Mouse (Mus musculus): Measurements from ENCODE around the gene Klhl6. TPM values are rescaled to one million over a fixed set of nuclear protein-coding genes. Genes with fewer than 3 reads are reported as not detected.

The Klhl6 gene
- polyA plus RNA-seq, 1 experiment from 2014 or later, result 11.5 TPM

GRCm38 (mm10) chr16:19977282-19977681 is 5.6 kb downstream of the Klhl6 start:
- WGBS (ENCODE audit: insufficient replicate concordance), result 28% methylated on average over 5 of the region's 5 CpGs

GRCm38 (mm10) chr16:19976825-19977224 is 6.0 kb downstream of the Klhl6 start:
- H3K4me2 ChIP-seq (ENCODE audit: low read depth, low read length), result no peak overlapping the region
- no peak overlapping the region for H3K4me3 ChIP-seq (ENCODE audit: low read depth, low read length)
- H3K4me1 ChIP-seq (ENCODE audit: control insufficient read depth, low read depth, low read length), result peaks cover 5% of the 10 kb centered on the region
- H3K27ac ChIP-seq (ENCODE audit: low read length), result no peak overlapping the region
- H3K27me3 ChIP-seq (ENCODE audit: control insufficient read depth, insufficient read depth, low read depth, low read length), result no peaks in the 10 kb centered on the region
- 33% methylated on average over 4 of the region's 4 CpGs for WGBS (ENCODE audit: insufficient replicate concordance)
- H3K9ac ChIP-seq (ENCODE audit: low read depth, low read length), result no peak overlapping the region
- no peak for ATAC-seq (ENCODE audit: low read depth)
- H3K36me3 ChIP-seq (ENCODE audit: control insufficient read depth, insufficient read depth), result no peaks in the 10 kb centered on the region
- H3K9me3 ChIP-seq (replicated peaks; ENCODE audit: control insufficient read depth, low read length), result no peaks in the 10 kb centered on the region

More at GRCm38 (mm10) chr16:19977282-19977681, 5.6 kb downstream of the Klhl6 start:
- Histone ChIP-seq H3K4me3 (ENCODE audit: low read depth, low read length) (no peak overlapping the region), H3K9me3 (replicated peaks; ENCODE audit: control insufficient read depth, low read length) (no peaks in the 10 kb centered on the region), H3K4me2 (ENCODE audit: low read depth, low read length) (no peak overlapping the region), H3K4me1 (ENCODE audit: control insufficient read depth, low read depth, low read length) (peaks cover 5% of the 10 kb centered on the region), H3K36me3 (ENCODE audit: control insufficient read depth, insufficient read depth) (no peaks in the 10 kb centered on the region), H3K27me3 (ENCODE audit: control insufficient read depth, insufficient read depth, low read depth, low read length) (no peaks in the 10 kb centered on the region), H3K27ac (ENCODE audit: low read length) (no peak overlapping the region), H3K9ac (ENCODE audit: low read depth, low read length) (no peak overlapping the region)
- 0 out of 2 replicates have a peak, but pooled peaks have one; percentile 24 for ATAC-seq (ENCODE audit: low read depth)

GRCm38 (mm10) chr16:19975432-19975831 is 7.4 kb downstream of the Klhl6 start:
- WGBS (ENCODE audit: insufficient replicate concordance), result 32% methylated on average over 4 of the region's 4 CpGs

DNA sequence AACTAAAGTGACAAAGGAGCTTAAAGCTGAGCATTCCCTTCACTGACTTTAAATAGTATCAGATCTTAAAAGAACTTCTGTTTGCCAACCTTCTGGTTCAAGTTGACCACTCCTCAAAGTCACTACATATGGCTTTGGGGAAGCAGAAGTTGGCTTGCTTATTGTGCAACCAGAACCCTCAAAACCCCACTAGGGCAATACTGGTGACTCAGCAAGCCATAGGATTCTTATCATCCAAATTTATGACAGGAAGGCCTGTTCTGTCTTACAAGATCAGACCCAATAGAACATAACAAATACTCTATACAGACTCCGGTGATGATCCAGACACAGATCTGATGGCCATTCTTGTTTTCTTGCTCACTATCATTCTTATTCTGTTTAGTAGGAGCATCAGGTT is 9.4 kb downstream of the Klhl6 start:
- 14% methylated on average over 1 of the region's 1 CpGs for WGBS (ENCODE audit: insufficient replicate concordance)
- Histone ChIP-seq H3K9me3 (replicated peaks; ENCODE audit: control insufficient read depth, low read length) (no peaks in the 10 kb centered on the region), H3K36me3 (ENCODE audit: control insufficient read depth, insufficient read depth) (no peaks in the 10 kb centered on the region), H3K4me1 (ENCODE audit: control insufficient read depth, low read depth, low read length) (peaks cover 5% of the 10 kb centered on the region), H3K27me3 (ENCODE audit: control insufficient read depth, insufficient read depth, low read depth, low read length) (no peaks in the 10 kb centered on the region), H3K4me2 (ENCODE audit: low read depth, low read length) (no peak overlapping the region), H3K9ac (ENCODE audit: low read depth, low read length) (no peak overlapping the region), H3K27ac (ENCODE audit: low read length) (no peak overlapping the region), H3K4me3 (ENCODE audit: low read depth, low read length) (no peak overlapping the region)
- ATAC-seq (ENCODE audit: low read depth), result 0 out of 2 replicates have a peak, but pooled peaks have one; percentile 35

More at GRCm38 (mm10) chr16:19975432-19975831, 7.4 kb downstream of the Klhl6 start:
- no peak overlapping the region for H3K27ac ChIP-seq (ENCODE audit: low read length)
- H3K36me3 ChIP-seq (ENCODE audit: control insufficient read depth, insufficient read depth), result no peaks in the 10 kb centered on the region
- H3K4me2 ChIP-seq (ENCODE audit: low read depth, low read length), result no peak overlapping the region
- peaks cover 5% of the 10 kb centered on the region for H3K4me1 ChIP-seq (ENCODE audit: control insufficient read depth, low read depth, low read length)
- H3K27me3 ChIP-seq (ENCODE audit: control insufficient read depth, insufficient read depth, low read depth, low read length), result no peaks in the 10 kb centered on the region
- H3K4me3 ChIP-seq (ENCODE audit: low read depth, low read length), result no peak overlapping the region
- no peaks in the 10 kb centered on the region for H3K9me3 ChIP-seq (replicated peaks; ENCODE audit: control insufficient read depth, low read length)
- no peak overlapping the region for H3K9ac ChIP-seq (ENCODE audit: low read depth, low read length)
- ATAC-seq (ENCODE audit: low read depth), result no peak

DNA sequence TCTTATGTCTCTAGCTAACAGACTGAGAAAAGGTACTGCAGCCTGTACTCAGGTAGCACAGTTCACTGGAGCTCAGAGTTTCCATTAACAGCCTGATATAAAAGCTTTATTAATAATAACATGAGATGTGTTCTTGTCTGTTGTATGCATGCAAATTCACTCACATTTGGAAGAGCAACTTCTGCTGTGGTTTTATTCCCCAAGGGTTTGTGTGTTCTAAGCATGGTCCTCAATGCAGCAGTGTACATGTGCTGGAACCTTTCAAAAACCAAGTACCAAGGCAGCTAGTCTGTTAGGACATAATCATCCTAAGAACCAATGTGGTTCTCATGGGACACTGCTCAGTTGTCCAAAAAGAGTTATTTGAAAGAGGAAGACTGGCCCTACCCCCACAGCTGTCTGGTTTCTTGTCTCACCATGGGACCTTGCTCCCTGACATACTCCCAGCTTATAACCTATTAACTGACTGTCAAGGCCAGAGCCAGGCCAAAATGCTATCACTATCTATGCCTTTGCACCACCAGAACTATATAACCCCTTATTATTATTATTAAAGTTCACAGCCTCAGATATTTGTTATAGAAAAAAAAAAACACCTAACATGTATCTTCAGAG is 10.0 kb downstream of the Klhl6 start:
- no peaks in the 10 kb centered on the region for H3K36me3 ChIP-seq (ENCODE audit: control insufficient read depth, insufficient read depth)
- no peak overlapping the region for H3K4me3 ChIP-seq (ENCODE audit: low read depth, low read length)
- H3K27me3 ChIP-seq (ENCODE audit: control insufficient read depth, insufficient read depth, low read depth, low read length), result no peaks in the 10 kb centered on the region
- H3K9me3 ChIP-seq (replicated peaks; ENCODE audit: control insufficient read depth, low read length), result no peaks in the 10 kb centered on the region
- no peak overlapping the region for H3K27ac ChIP-seq (ENCODE audit: low read length)
- ATAC-seq (ENCODE audit: low read depth), result no peak
- H3K4me1 ChIP-seq (ENCODE audit: control insufficient read depth, low read depth, low read length), result peaks cover 5% of the 10 kb centered on the region
- H3K4me2 ChIP-seq (ENCODE audit: low read depth, low read length), result no peak overlapping the region
- no peak overlapping the region for H3K9ac ChIP-seq (ENCODE audit: low read depth, low read length)

GRCm38 (mm10) chr16:19969506-19969905 is 13.3 kb downstream of the Klhl6 start:
- no peaks in the 10 kb centered on the region for H3K9me3 ChIP-seq (replicated peaks; ENCODE audit: control insufficient read depth, low read length)
- ATAC-seq (ENCODE audit: low read depth), result no peak
- no peaks in the 10 kb centered on the region for H3K27me3 ChIP-seq (ENCODE audit: control insufficient read depth, insufficient read depth, low read depth, low read length)
- 32% methylated on average over 5 of the region's 5 CpGs for WGBS (ENCODE audit: insufficient replicate concordance)
- H3K4me3 ChIP-seq (ENCODE audit: low read depth, low read length), result no peak overlapping the region
- no peak overlapping the region for H3K4me2 ChIP-seq (ENCODE audit: low read depth, low read length)
- no peaks in the 10 kb centered on the region; the same call in 1 of the 2 replicates for H3K4me1 ChIP-seq (ENCODE audit: control insufficient read depth, low read depth, low read length)
- no peak overlapping the region for H3K27ac ChIP-seq (ENCODE audit: low read length)
- H3K36me3 ChIP-seq (ENCODE audit: control insufficient read depth, insufficient read depth), result no peaks in the 10 kb centered on the region
- H3K9ac ChIP-seq (ENCODE audit: low read depth, low read length), result no peak overlapping the region

- Histone ChIP-seq H3K4me3 (ENCODE audit: low read depth, low read length) (no peak overlapping the region), H3K27me3 (ENCODE audit: control insufficient read depth, insufficient read depth, low read depth, low read length) (no peaks in the 10 kb centered on the region), H3K9ac (ENCODE audit: low read depth, low read length) (no peak overlapping the region), H3K27ac (ENCODE audit: low read length) (no peak overlapping the region), H3K4me2 (ENCODE audit: low read depth, low read length) (no peak overlapping the region), H3K36me3 (ENCODE audit: control insufficient read depth, insufficient read depth) (no peaks in the 10 kb centered on the region), H3K4me1 (ENCODE audit: control insufficient read depth, low read depth, low read length) (no peaks in the 10 kb centered on the region; the same call in 1 of the 2 replicates), H3K9me3 (replicated peaks; ENCODE audit: control insufficient read depth, low read length) (no peaks in the 10 kb centered on the region)
- WGBS (ENCODE audit: insufficient replicate concordance), result 77% methylated on average over 4 of the region's 4 CpGs
- ATAC-seq (ENCODE audit: low read depth), result no peak
Measured at GRCm38 (mm10) chr16:19968666-19969065, 14.2 kb downstream of the Klhl6 start.

DNA sequence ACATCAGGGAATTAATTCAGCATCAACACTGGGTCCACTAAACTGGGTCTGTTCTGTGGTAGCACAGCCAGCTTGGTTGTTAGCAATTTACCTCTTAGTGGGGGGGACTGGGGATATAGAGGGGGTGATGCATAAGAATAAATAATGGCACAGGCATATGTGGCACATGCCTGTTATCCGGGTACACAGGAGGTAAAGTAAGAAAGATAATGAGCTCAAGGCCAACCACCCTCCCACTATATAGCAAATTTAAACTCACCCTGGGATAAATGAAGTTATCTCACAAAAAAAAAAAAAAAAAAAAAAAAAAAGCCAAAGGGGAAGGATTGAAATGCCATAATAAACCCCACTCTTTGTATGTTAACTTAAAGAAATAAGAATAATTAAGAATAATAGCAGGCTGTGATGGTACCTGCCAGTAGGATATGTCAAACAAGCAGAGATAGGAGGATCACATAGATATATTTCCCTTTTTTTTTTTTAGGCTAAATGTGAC is 14.9 kb downstream of the Klhl6 start:
- WGBS (ENCODE audit: insufficient replicate concordance), result 26% methylated on average over 1 of the region's 1 CpGs

GRCm38 (mm10) chr16:19966976-19967375 is 15.9 kb downstream of the Klhl6 start:
- H3K4me3 ChIP-seq (ENCODE audit: low read depth, low read length), result no peak overlapping the region
- peak; percentile 59 for ATAC-seq (ENCODE audit: low read depth)
- H3K36me3 ChIP-seq (ENCODE audit: control insufficient read depth, insufficient read depth), result no peaks in the 10 kb centered on the region
- H3K27ac ChIP-seq (ENCODE audit: low read length), result peak overlapping the region; percentile 19; the same call in 1 of the 2 replicates
- H3K4me1 ChIP-seq (ENCODE audit: control insufficient read depth, low read depth, low read length), result no peaks in the 10 kb centered on the region; the same call in 1 of the 2 replicates
- H3K27me3 ChIP-seq (ENCODE audit: control insufficient read depth, insufficient read depth, low read depth, low read length), result no peaks in the 10 kb centered on the region
- H3K9ac ChIP-seq (ENCODE audit: low read depth, low read length), result no peak overlapping the region
- H3K4me2 ChIP-seq (ENCODE audit: low read depth, low read length), result no peak overlapping the region
- H3K9me3 ChIP-seq (replicated peaks; ENCODE audit: control insufficient read depth, low read length), result no peaks in the 10 kb centered on the region

More for the DNA sequence above, 14.9 kb downstream of the Klhl6 start:
- Histone ChIP-seq H3K4me2 (ENCODE audit: low read depth, low read length) (no peak overlapping the region), H3K4me3 (ENCODE audit: low read depth, low read length) (no peak overlapping the region), H3K27me3 (ENCODE audit: control insufficient read depth, insufficient read depth, low read depth, low read length) (no peaks in the 10 kb centered on the region), H3K36me3 (ENCODE audit: control insufficient read depth, insufficient read depth) (no peaks in the 10 kb centered on the region), H3K4me1 (ENCODE audit: control insufficient read depth, low read depth, low read length) (no peaks in the 10 kb centered on the region; the same call in 1 of the 2 replicates), H3K9me3 (replicated peaks; ENCODE audit: control insufficient read depth, low read length) (no peaks in the 10 kb centered on the region), H3K27ac (ENCODE audit: low read length) (no peak overlapping the region), H3K9ac (ENCODE audit: low read depth, low read length) (no peak overlapping the region)
- no peak for ATAC-seq (ENCODE audit: low read depth)
